Mouse (Mus musculus) G1E (cell line): ENCODE measurements around the gene Abl1.

Experiments
- CTCF ChIP-seq: IDR thresholded peaks from 2 replicates; pipeline ENCODE4 v1.5.1; 2012; ENCODE audit warnings: low read depth, low read length, inconsistent platforms, mixed read lengths
- GATA1 ChIP-seq: IDR thresholded peaks from 2 replicates; pipeline ENCODE4 v1.6.1; 2012; ENCODE audit warnings: borderline replicate concordance, low read length, inconsistent platforms, mixed read lengths
- GATA2 ChIP-seq: IDR thresholded peaks from 2 replicates; pipeline ENCODE4 v1.6.1; 2012; ENCODE audit warnings: low read depth, low read length, inconsistent platforms, borderline replicate concordance
- POLR2AphosphoS5 ChIP-seq: IDR thresholded peaks from 2 replicates; pipeline ENCODE4 v1.6.1; 2012; ENCODE audit warnings: low read depth, low read length, inconsistent platforms; ENCODE audit not compliant: insufficient replicate concordance
- TAL1 ChIP-seq: conservative IDR thresholded peaks from 2 replicates; pipeline ENCODE4 v1.6.1; 2012; ENCODE audit warnings: low read depth, low read length, inconsistent platforms, mixed read lengths

DNA sequence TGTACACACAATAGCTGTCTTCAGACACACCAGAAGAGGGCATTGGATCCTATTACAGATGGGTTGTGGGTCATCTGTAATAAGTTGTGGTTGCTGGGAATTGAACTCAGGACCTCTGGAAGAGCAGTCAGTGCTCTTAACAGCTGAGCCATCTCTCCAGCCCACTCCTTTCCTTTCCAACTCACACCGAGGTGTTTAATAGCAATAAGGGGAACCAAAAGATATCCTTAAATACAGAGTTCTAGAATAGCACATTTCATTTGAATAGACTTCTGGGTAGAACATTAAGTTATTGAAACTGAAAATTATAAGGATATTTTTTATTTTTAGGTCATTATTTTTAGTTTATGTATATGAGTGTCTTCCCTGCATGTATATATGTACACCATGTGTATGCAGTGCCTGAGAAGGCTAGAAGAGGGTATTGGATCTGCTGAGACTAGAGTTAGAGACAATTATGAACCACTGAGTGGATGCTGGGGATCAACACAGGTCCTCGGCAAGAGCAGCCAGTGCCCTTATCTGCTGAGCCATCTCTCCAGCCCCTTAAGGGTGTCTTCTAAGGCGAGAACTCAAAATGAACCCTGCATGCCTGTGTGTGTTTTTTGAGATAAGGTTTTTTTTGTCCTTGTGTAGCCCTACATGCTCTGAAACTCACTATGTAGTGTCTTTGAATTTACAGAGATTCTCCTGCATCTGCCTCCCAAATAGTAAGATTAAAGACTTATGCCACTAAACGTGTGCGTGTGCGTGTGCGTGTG is 36.7 kb downstream of the Abl1 start:
- no peak for TF ChIP-seq CTCF
- no peak for TF ChIP-seq POLR2AphosphoS5
- TF ChIP-seq GATA1: no peak
- TF ChIP-seq TAL1: peak; percentile 45
- no peak for TF ChIP-seq GATA2
